Mouse (Mus musculus) CD8-positive naive resting alpha-beta T cell, adult 2 months (primary cell): ENCODE data around the gene Gm20914.
"Not testable (repeated sequence)": the region's sequence is repeated elsewhere in the genome, so short reads cannot be mapped to it uniquely, and the experiment has no call there.

ENCODE experiments used
- DNase-seq, 2 experiments: peaks; one replicate each; pipeline ENCODE4 v3.0.0; 2022; ENCODE audit warnings: low read depth in 2 of 2, low spot score in 2 of 2

Gm20914 gene

GRCm38 (mm10) chrY:5725678-5726077 lies at the start of gene Gm20914:
Gene Gm20914, plus strand, starts transcription at chrY:5725978.
- not testable (repeated sequence) for DNase-seq
